Mouse (Mus musculus) heart, adult 2 months (tissue): ENCODE data around the gene Gsta1. TPM values are rescaled to one million over a fixed set of nuclear protein-coding genes. Genes with fewer than 3 reads are reported as not detected.
A peak's percentile ranks its signal among the peaks of the same experiment; 100 is the strongest.
"Not testable (repeated sequence)": the region's sequence is repeated elsewhere in the genome, so short reads cannot be mapped to it uniquely, and the experiment has no call there.

Experiments used
- DNase-seq, 2 experiments: peaks; one replicate each; pipeline ENCODE4 v3.0.0; 2021
- H3K27ac ChIP-seq: fragments of 200-600 bp; 2 replicates; pipeline ENCODE4 v1.8.1; 2022
- H3K27me3 ChIP-seq: fragments of 200-500 bp; 2 replicates; pipeline ENCODE4 v1.6.1; 2012; ENCODE audit warnings: mild to moderate bottlenecking, low read length, inconsistent platforms, mixed read lengths; ENCODE audit not compliant: control insufficient read depth, insufficient read depth
- H3K36me3 ChIP-seq: fragments of 200-500 bp; 2 replicates; pipeline ENCODE4 v1.6.1; 2012; ENCODE audit warnings: low read length, inconsistent platforms; ENCODE audit not compliant: control insufficient read depth, insufficient read depth
- H3K4me1 ChIP-seq: fragments of 200-500 bp; 2 replicates; pipeline ENCODE4 v1.6.1; 2011; ENCODE audit warnings: low read length; ENCODE audit not compliant: control insufficient read depth, insufficient read depth
- H3K4me3 ChIP-seq: fragments of 200-600 bp; 2 replicates; pipeline ENCODE4 v1.8.1; 2022
- H3K79me2 ChIP-seq: fragments of 200-500 bp; replicated peaks from 2 replicates; pipeline ENCODE4 v1.6.1; 2012; ENCODE audit warnings: mild to moderate bottlenecking, inconsistent platforms, low read length, moderate library complexity, mixed read lengths; ENCODE audit not compliant: control insufficient read depth, insufficient read depth
- H3K9ac ChIP-seq: fragments of 200-500 bp; 2 replicates; pipeline ENCODE4 v1.6.1; 2012; ENCODE audit warnings: low read depth, mild to moderate bottlenecking, control low read depth, inconsistent platforms, low read length, mixed read lengths
- CTCF ChIP-seq: fragments of 200-600 bp; IDR thresholded peaks from 2 replicates; pipeline ENCODE4 v1.8.1; 2022; ENCODE audit warnings: antibody characterized with exemption, mild to moderate bottlenecking, moderate library complexity
- EP300 ChIP-seq: fragments of 200-500 bp; IDR thresholded peaks from 2 replicates; pipeline ENCODE4 v1.6.1; 2011; ENCODE audit warnings: low read depth, low read length, control low read depth; ENCODE audit not compliant: insufficient read depth
- POLR2A ChIP-seq: fragments of 200-500 bp; IDR thresholded peaks from 2 replicates; pipeline ENCODE4 v1.6.1; 2011; ENCODE audit warnings: mild to moderate bottlenecking, low read depth, low read length, control low read depth; ENCODE audit not compliant: insufficient read depth
- WGBS: fragments of 180-500 bp; shearing (Covaris S2); methylation state at CpG from one replicate; pipeline ENCODE4 v1.1.7; 2018; 5-methylcytosine and 5-hydroxymethylcytosine counted together
- intact Hi-C: fragments of 180-260 bp; cut with DNase I; formaldehyde crosslinking; loops from one replicate; pipeline ENCODE4 v1.15.1; 2025
- long read RNA-seq: library from polyadenylated mRNA; stranded (forward); transcript quantifications from one replicate; pipeline ENCODE4 v2.0.0, GENCODE M21; 2021
- polyA plus RNA-seq: library from polyadenylated mRNA; depleted of rRNA; stranded (reverse); fragments of >200 nt; gene quantifications from 2 replicates; pipeline ENCODE4 v1.2.3, GENCODE M21; 2012; rRNA removed
- total RNA-seq, 2 experiments: library from RNA; stranded (reverse); gene quantifications; 2 replicates each; pipeline ENCODE4 v1.2.3; 2021

Gsta1 gene
- total RNA-seq: 1 to 10 TPM; 1.3 to 2.2 TPM
- polyA plus RNA-seq: 0.66 and 2.3 TPM in 2 replicates
- long read RNA-seq, partial matches to known transcripts: 0 of 1 reads
- long read RNA-seq, other reads (novel, unspliced or antisense): 0 of 1 reads

- DNase-seq, H3K4me1 ChIP-seq, H3K79me2 ChIP-seq, H3K27ac ChIP-seq, H3K27me3 ChIP-seq, H3K36me3 ChIP-seq, H3K9ac ChIP-seq, H3K4me3 ChIP-seq, intact Hi-C loops: not testable (repeated sequence)
- WGBS: 77% methylated on average over 2 of the region's 3 CpGs
Measured at GRCm38 (mm10) chr9:78230461-78230860, at the start of gene Gsta1. TSS of gene Gsta1 (plus strand) at chr9:78230656.

GRCm38 (mm10) chr9:78182474-78182873 lies 48.0 kb upstream of the Gsta1 start, which contains the start of gene Gsta4:
TSS of gene Gsta4 (plus strand) at chr9:78182774.
- H3K36me3 ChIP-seq, H3K79me2 ChIP-seq, DNase-seq, H3K4me3 ChIP-seq, H3K4me1 ChIP-seq, intact Hi-C loops, H3K9ac ChIP-seq, H3K27me3 ChIP-seq, H3K27ac ChIP-seq: not testable (repeated sequence)
- WGBS: 97% methylated on average over 4 of the region's 7 CpGs

- H3K4me1 ChIP-seq: peaks cover 1% of the 10 kb centered on the region; the same call in 1 of the 2 replicates
- no peak overlapping the region for H3K9ac ChIP-seq
- DNase-seq: no peak
- H3K27ac ChIP-seq: no peak overlapping the region
- intact Hi-C loops: no loop called here
- no peaks in the 10 kb centered on the region for H3K27me3 ChIP-seq
- TF ChIP-seq POLR2A: 0 out of 2 replicates have a peak, but pooled peaks have one; percentile 17
- TF ChIP-seq CTCF: no peak
- no peak overlapping the region for H3K4me3 ChIP-seq
- 66% methylated on average over 9 of the region's 9 CpGs for WGBS
- H3K79me2 ChIP-seq: no peaks in the 10 kb centered on the region
- H3K36me3 ChIP-seq: no peaks in the 10 kb centered on the region
Measured at GRCm38 (mm10) chr9:78185686-78186085, 44.8 kb upstream of the Gsta1 start.

- Histone ChIP-seq H3K9ac (no peak overlapping the region), H3K36me3 (no peaks in the 10 kb centered on the region), H3K27me3 (no peaks in the 10 kb centered on the region), H3K79me2 (no peaks in the 10 kb centered on the region), H3K27ac (no peak overlapping the region), H3K4me1 (peaks cover 3% of the 10 kb centered on the region), H3K4me3 (no peak overlapping the region)
- DNase-seq: no peak
- no peak for TF ChIP-seq EP300
- no peak for TF ChIP-seq CTCF
- TF ChIP-seq POLR2A: no peak
- intact Hi-C loops: no loop called here
- WGBS: 83% methylated on average over 8 of the region's 8 CpGs
Measured at GRCm38 (mm10) chr9:78188910-78189309, 41.5 kb upstream of the Gsta1 start.

- intact Hi-C loops: loop anchor here (5.0 kb wide), 1 partner anchor 79 kb away; no protein-coding TSS in a partner anchor
- Histone ChIP-seq H3K36me3 (no peaks in the 10 kb centered on the region), H3K9ac (no peak overlapping the region; the same call in 1 of the 2 replicates), H3K27ac (no peak overlapping the region; the same call in 1 of the 2 replicates), H3K79me2 (no peaks in the 10 kb centered on the region), H3K4me1 (peaks cover 3% of the 10 kb centered on the region), H3K4me3 (peak overlapping the region; percentile 45), H3K27me3 (no peaks in the 10 kb centered on the region)
- no peak for DNase-seq
- WGBS: 16% methylated on average over 19 of the region's 19 CpGs
- TF ChIP-seq POLR2A (no peak), EP300 (no peak), CTCF (no peak)
Measured at GRCm38 (mm10) chr9:78190651-78191634, 39.5 kb upstream of the Gsta1 start.

GRCm38 (mm10) chr9:78191736-78192135 lies 38.7 kb upstream of the Gsta1 start:
- 3% methylated on average over 18 of the region's 18 CpGs for WGBS
- Histone ChIP-seq H3K36me3 (no peaks in the 10 kb centered on the region), H3K27me3 (no peaks in the 10 kb centered on the region), H3K9ac (peak overlapping the region; percentile 56), H3K4me1 (peaks cover 3% of the 10 kb centered on the region), H3K4me3 (peak overlapping the region; percentile 45), H3K27ac (peak overlapping the region; percentile 64; the same call in 1 of the 2 replicates), H3K79me2 (no peaks in the 10 kb centered on the region)
- TF ChIP-seq POLR2A (peak; percentile 69), EP300 (no peak)
- intact Hi-C loops: loop anchor here (2.0 to 5.0 kb wide), 2 partner anchors 15 to 79 kb away; no protein-coding TSS in a partner anchor
- peak; percentile 51 to 53 for DNase-seq
